Mouse (Mus musculus): Measurements from ENCODE around the gene Tdp2. TPM values are rescaled to one million over a fixed set of nuclear protein-coding genes. Genes with fewer than 3 reads are reported as not detected.

Tdp2 gene
- polyA plus RNA-seq, 1 experiment, result 15.8 TPM

DNA sequence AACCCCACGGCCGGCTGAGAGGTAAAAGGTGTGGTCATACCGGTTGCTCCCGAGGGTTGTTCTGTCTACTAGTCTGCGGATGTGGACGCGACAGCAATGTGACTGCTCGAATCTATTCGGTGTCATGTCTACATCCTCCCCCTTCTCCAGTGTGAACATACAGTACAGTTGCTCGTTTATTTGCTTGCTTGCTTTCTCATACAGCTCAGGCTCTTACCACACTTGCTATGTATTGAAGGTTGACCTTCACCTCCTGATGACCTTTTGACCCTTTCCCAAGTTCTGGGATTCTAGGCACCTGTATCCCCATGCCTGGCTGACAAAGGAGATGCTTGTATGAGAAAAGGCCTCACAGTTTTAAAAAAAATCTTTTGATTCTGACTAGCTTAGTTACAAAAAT, 36.3 kb downstream of the Tdp2 start:
- WGBS, result 79% methylated on average over 10 of the region's 10 CpGs
- no peak for DNase-seq (ENCODE audit: low read depth, low spot score)

DNA sequence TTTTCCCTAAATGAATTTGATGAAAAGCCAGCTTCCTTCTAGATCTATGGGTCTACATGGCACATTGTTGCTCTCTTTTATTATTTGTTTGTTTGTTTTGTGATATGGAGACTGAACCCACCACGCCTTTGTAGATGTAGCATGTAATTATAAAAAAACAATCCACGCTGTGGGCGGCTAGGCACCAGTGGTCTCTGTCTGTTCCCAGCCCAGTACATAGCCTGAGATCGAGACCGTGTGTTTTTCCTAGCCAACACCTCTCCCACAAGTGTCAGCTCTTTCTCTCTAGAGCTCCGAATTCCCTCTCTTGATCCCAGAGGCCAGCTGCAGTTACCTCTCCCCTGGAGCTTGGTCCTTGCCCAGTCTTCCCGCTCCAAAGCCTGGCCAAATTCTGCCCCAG, 36.8 kb downstream of the Tdp2 start:
- DNase-seq (ENCODE audit: low read depth, low spot score), result no peak
- WGBS, result 65% methylated on average over 7 of the region's 7 CpGs

GRCm38 (mm10) chr13:24879359-24880040, 48.0 kb downstream of the Tdp2 start:
- WGBS, result 38% methylated on average over 15 of the region's 15 CpGs
- peak; percentile 91 for DNase-seq (ENCODE audit: low read depth, low spot score)

GRCm38 (mm10) chr13:24880208-24880607, 48.7 kb downstream of the Tdp2 start:
- 40% methylated on average over 6 of the region's 6 CpGs for WGBS
- DNase-seq (ENCODE audit: low read depth, low spot score), result no peak

GRCm38 (mm10) chr13:24880704-24881103, 49.2 kb downstream of the Tdp2 start:
- 83% methylated on average over 5 of the region's 5 CpGs for WGBS

DNA sequence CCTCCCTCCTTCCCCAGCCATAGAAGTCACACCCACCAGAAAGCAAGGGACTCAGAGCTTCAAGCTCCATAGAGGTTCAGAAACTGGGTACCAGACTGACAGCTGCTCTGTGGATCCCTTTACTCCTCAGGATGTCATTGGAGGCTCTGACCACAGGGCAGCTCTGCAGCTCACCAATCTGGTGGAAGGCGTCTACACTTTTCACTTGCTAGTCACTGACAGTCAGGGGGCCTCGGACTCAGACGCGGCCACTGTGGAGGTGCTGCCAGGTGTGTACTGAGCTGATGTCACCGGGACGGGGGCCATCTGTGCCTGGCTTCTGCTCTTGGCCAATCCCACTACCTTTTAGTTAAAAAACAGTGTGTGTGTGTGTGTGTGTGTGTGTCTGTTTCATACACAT, 50.9 kb downstream of the Tdp2 start:
- DNase-seq (ENCODE audit: low read depth, low spot score), result no peak

More at GRCm38 (mm10) chr13:24880704-24881103, 49.2 kb downstream of the Tdp2 start:
- no peak for DNase-seq (ENCODE audit: low read depth, low spot score)

GRCm38 (mm10) chr13:24889554-24889953, 58.1 kb downstream of the Tdp2 start:
- 19% methylated on average over 1 of the region's 1 CpGs for WGBS

More for the DNA sequence above, 50.9 kb downstream of the Tdp2 start:
- WGBS, result 98% methylated on average over 6 of the region's 6 CpGs

More at GRCm38 (mm10) chr13:24889554-24889953, 58.1 kb downstream of the Tdp2 start:
- no peak for DNase-seq (ENCODE audit: low read depth, low spot score)

Other genes with a start within 250 kb of the Tdp2 start
- gene Ripor2, start 249.5 kb upstream of the Tdp2 start, polyA plus RNA-seq (2012; rRNA removed), result 2.7 and 3.5 TPM in 2 replicates
- gene Armh2, start 90.4 kb upstream of the Tdp2 start, polyA plus RNA-seq (2012; rRNA removed), result not detected in 2 replicates
- 5.9 and 9.1 TPM in 2 replicates for gene Gmnn, start 69.8 kb upstream of the Tdp2 start, polyA plus RNA-seq (2012; rRNA removed)
- gene BC005537, start 30.0 kb upstream of the Tdp2 start, polyA plus RNA-seq (2012; rRNA removed), result 23.9 and 29.0 TPM in 2 replicates
- gene Acot13, start 139 bp upstream of the Tdp2 start, polyA plus RNA-seq (2012; rRNA removed), result 57.4 and 65.0 TPM in 2 replicates
- 1.6 and 3.6 TPM in 2 replicates for gene D130043K22Rik, start 13.5 kb downstream of the Tdp2 start, polyA plus RNA-seq (2012; rRNA removed)
- 3.4 and 5.3 TPM in 2 replicates for gene Aldh5a1, start 106.0 kb downstream of the Tdp2 start, polyA plus RNA-seq (2012; rRNA removed)
- gene Gpld1, start 111.5 kb downstream of the Tdp2 start, polyA plus RNA-seq (2012; rRNA removed), result 3.2 and 4.4 TPM in 2 replicates
- gene Mrs2, start 188.7 kb downstream of the Tdp2 start, polyA plus RNA-seq (2012; rRNA removed), result 11.0 and 22.5 TPM in 2 replicates
- gene Dcdc2a, start 224.3 kb downstream of the Tdp2 start, polyA plus RNA-seq (2012; rRNA removed), result 0.02 TPM in 1 of 2 replicates, not detected in the other

Measured in large intestine, adult 2 months (tissue).